Mouse (Mus musculus) midbrain, embryonic 12.5 days (tissue): ENCODE measurements around the gene Gm11938. TPM values are rescaled to one million over a fixed set of nuclear protein-coding genes. Genes with fewer than 3 reads are reported as not detected.

ENCODE experiments used
- ATAC-seq: fragments of 200-750 bp; cut with Nextera tagmentation; 2 replicates; pipeline ENCODE4 v1.8.0; 2017; ENCODE audit warnings: low read depth, moderate TSS enrichment, moderate library complexity; ENCODE audit not compliant: low FRiP score
- H3K27ac ChIP-seq: fragments of 300-500 bp; sonication (generic); replicated peaks from 2 replicates; pipeline ENCODE4 v1.5.1; 2016; ENCODE audit warnings: mild to moderate bottlenecking
- H3K27me3 ChIP-seq: fragments of 300-500 bp; sonication (generic); 2 replicates; pipeline ENCODE4 v1.6.1; 2016; ENCODE audit warnings: mild to moderate bottlenecking
- H3K36me3 ChIP-seq: fragments of 300-500 bp; sonication (generic); 2 replicates; pipeline ENCODE4 v1.6.1; 2016
- H3K4me1 ChIP-seq: fragments of 300-500 bp; sonication (generic); 2 replicates; pipeline ENCODE4 v1.6.1; 2016
- H3K4me2 ChIP-seq: fragments of 300-500 bp; sonication (generic); replicated peaks from 2 replicates; pipeline ENCODE4 v1.6.1; 2016; ENCODE audit warnings: mild to moderate bottlenecking, moderate library complexity
- H3K4me3 ChIP-seq: fragments of 300-500 bp; sonication (generic); 2 replicates; pipeline ENCODE4 v1.5.1; 2016; ENCODE audit warnings: mild to moderate bottlenecking
- H3K9ac ChIP-seq: fragments of 300-500 bp; sonication (generic); replicated peaks from 2 replicates; pipeline ENCODE4 v1.6.1; 2016; ENCODE audit warnings: mild to moderate bottlenecking, moderate library complexity
- H3K9me3 ChIP-seq: fragments of 300-500 bp; sonication (generic); 2 replicates; pipeline ENCODE4 v1.6.1; 2016; ENCODE audit warnings: mild to moderate bottlenecking
- WGBS: fragments of 180-500 bp; shearing (Covaris S2); methylation state at CpG from one replicate; pipeline ENCODE4 v1.1.7; 2016; 5-methylcytosine and 5-hydroxymethylcytosine counted together
- polyA plus RNA-seq: library from polyadenylated mRNA; unstranded; fragments of >200 nt; fragmentation: Nextera tagmentation; extraction: Ambion mirVana; gene quantifications from 2 replicates; pipeline ENCODE4 v1.2.1, GENCODE M21; 2016

The Gm11938 gene
- polyA plus RNA-seq, 1 experiment from 2014 or later, result not detected

GRCm38 (mm10) chr11:99566530-99566929, 36.6 kb downstream of the Gm11938 start, which contains the start of gene Krtap3-1:
Gene Krtap3-1, minus strand, starts transcription at chr11:99566630.
- Histone ChIP-seq H3K36me3 (no peaks in the 10 kb centered on the region), H3K4me2 (no peak within 1 kb of the TSS), H3K4me3 (no peak within 1 kb of the TSS), H3K4me1 (no peaks in the 10 kb centered on the region), H3K27me3 (no peaks in the 10 kb centered on the region), H3K9me3 (no peaks in the 10 kb centered on the region), H3K27ac (no peak within 1 kb of the TSS), H3K9ac (no peak within 1 kb of the TSS)
- WGBS, result 92% methylated on average over 7 of the region's 7 CpGs
- no peak for ATAC-seq

GRCm38 (mm10) chr11:99562580-99562979, 40.5 kb downstream of the Gm11938 start:
- Histone ChIP-seq H3K4me1 (no peaks in the 10 kb centered on the region), H3K36me3 (no peaks in the 10 kb centered on the region), H3K9me3 (no peaks in the 10 kb centered on the region), H3K4me2 (no peak overlapping the region), H3K4me3 (no peak overlapping the region), H3K27me3 (no peaks in the 10 kb centered on the region), H3K9ac (no peak overlapping the region), H3K27ac (no peak overlapping the region)
- 77% methylated on average over 6 of the region's 6 CpGs for WGBS
- ATAC-seq, result no peak

- no peak within 1 kb of the TSS for H3K27ac ChIP-seq
- ATAC-seq, result no peak
- 93% methylated on average over 9 of the region's 9 CpGs for WGBS
These were observed 43.7 kb downstream of the Gm11938 start, which contains the start of gene Gm11939 for GRCm38 (mm10) chr11:99559366-99559765. Gene Gm11939, minus strand, starts transcription at chr11:99559466.

GRCm38 (mm10) chr11:99557976-99558745, 44.9 kb downstream of the Gm11938 start:
- 84% methylated on average over 3 of the region's 3 CpGs for WGBS

More at GRCm38 (mm10) chr11:99559366-99559765, 43.7 kb downstream of the Gm11938 start, which contains the start of gene Gm11939:
- H3K36me3 ChIP-seq, result no peaks in the 10 kb centered on the region
- H3K27me3 ChIP-seq, result no peaks in the 10 kb centered on the region
- H3K9me3 ChIP-seq, result no peaks in the 10 kb centered on the region
- no peak within 1 kb of the TSS for H3K4me2 ChIP-seq
- no peaks in the 10 kb centered on the region for H3K4me1 ChIP-seq
- no peak within 1 kb of the TSS for H3K9ac ChIP-seq
- H3K4me3 ChIP-seq, result no peak within 1 kb of the TSS

GRCm38 (mm10) chr11:99556753-99557152, 46.4 kb downstream of the Gm11938 start, which contains the start of gene Krtap3-2:
Gene Krtap3-2, minus strand, starts transcription at chr11:99556853.
- Histone ChIP-seq H3K27me3 (no peaks in the 10 kb centered on the region), H3K4me3 (no peak within 1 kb of the TSS), H3K4me2 (no peak within 1 kb of the TSS), H3K9me3 (no peaks in the 10 kb centered on the region), H3K27ac (no peak within 1 kb of the TSS), H3K9ac (no peak within 1 kb of the TSS), H3K4me1 (no peaks in the 10 kb centered on the region), H3K36me3 (no peaks in the 10 kb centered on the region)
- WGBS, result 88% methylated on average over 2 of the region's 2 CpGs
- no peak for ATAC-seq

More at GRCm38 (mm10) chr11:99557976-99558745, 44.9 kb downstream of the Gm11938 start:
- no peak for ATAC-seq
- H3K27ac ChIP-seq, result no peak overlapping the region
- no peaks in the 10 kb centered on the region for H3K27me3 ChIP-seq
- no peak overlapping the region for H3K9ac ChIP-seq
- H3K9me3 ChIP-seq, result no peaks in the 10 kb centered on the region
- H3K4me2 ChIP-seq, result no peak overlapping the region
- no peaks in the 10 kb centered on the region for H3K36me3 ChIP-seq
- H3K4me3 ChIP-seq, result no peak overlapping the region
- no peaks in the 10 kb centered on the region for H3K4me1 ChIP-seq

GRCm38 (mm10) chr11:99556195-99556594, 46.9 kb downstream of the Gm11938 start:
- Histone ChIP-seq H3K36me3 (no peaks in the 10 kb centered on the region), H3K9me3 (no peaks in the 10 kb centered on the region), H3K4me3 (no peak overlapping the region), H3K4me2 (no peak overlapping the region), H3K27me3 (no peaks in the 10 kb centered on the region), H3K9ac (no peak overlapping the region), H3K4me1 (no peaks in the 10 kb centered on the region), H3K27ac (no peak overlapping the region)
- ATAC-seq, result no peak
- 86% methylated on average over 2 of the region's 2 CpGs for WGBS

Other genes starting within 250 kb of the Gm11938 start
- gene Krt28, start 228.4 kb downstream of the Gm11938 start, polyA plus RNA-seq, result 0.42 TPM in 1 of 2 replicates, not detected in the other
- gene Krt10, start 213.9 kb downstream of the Gm11938 start, polyA plus RNA-seq, result 35.9 and 37.2 TPM in 2 replicates
- gene Krt12, start 181.0 kb downstream of the Gm11938 start, polyA plus RNA-seq, result not detected in 2 replicates
- 0.09 and 0.20 TPM in 2 replicates for gene Krt20, start 165.2 kb downstream of the Gm11938 start, polyA plus RNA-seq
- gene Krt23, start 110.2 kb downstream of the Gm11938 start, polyA plus RNA-seq, result not detected in 2 replicates
- not detected in 2 replicates for gene Krt39, start 82.0 kb downstream of the Gm11938 start, polyA plus RNA-seq
- gene Krt40, start 60.1 kb downstream of the Gm11938 start, polyA plus RNA-seq, result not detected in 2 replicates
- gene Krtap3-3, start 52.4 kb downstream of the Gm11938 start, polyA plus RNA-seq, result not detected in 2 replicates
- gene Krtap3-2, start 46.5 kb downstream of the Gm11938 start, polyA plus RNA-seq, result not detected in 2 replicates
- gene Gm11939, start 43.8 kb downstream of the Gm11938 start, polyA plus RNA-seq, result not detected in 2 replicates
- gene Krtap3-1, start 36.7 kb downstream of the Gm11938 start, polyA plus RNA-seq, result not detected in 2 replicates
- not detected in 2 replicates for gene Krtap1-5, start 22.3 kb downstream of the Gm11938 start, polyA plus RNA-seq
- not detected in 2 replicates for gene Krtap1-4, start 19.7 kb downstream of the Gm11938 start, polyA plus RNA-seq
- not detected in 2 replicates for gene Krtap1-3, start 12.0 kb downstream of the Gm11938 start, polyA plus RNA-seq
- gene Krtap9-3, start 5.2 kb downstream of the Gm11938 start, polyA plus RNA-seq, result not detected in 2 replicates
- gene Gm11937, start 6.9 kb upstream of the Gm11938 start, polyA plus RNA-seq, result not detected in 2 replicates
- gene Krtap2-4, start 11.5 kb upstream of the Gm11938 start, polyA plus RNA-seq, result not detected in 2 replicates
- not detected in 2 replicates for gene Gm11562, start 17.1 kb upstream of the Gm11938 start, polyA plus RNA-seq
- gene Krtap4-1, start 24.9 kb upstream of the Gm11938 start, polyA plus RNA-seq, result not detected in 2 replicates
- not detected in 2 replicates for gene Krtap4-2, start 31.8 kb upstream of the Gm11938 start, polyA plus RNA-seq
- not detected in 2 replicates for gene Krtap4-7, start 40.8 kb upstream of the Gm11938 start, polyA plus RNA-seq
- gene Gm11555, start 46.9 kb upstream of the Gm11938 start, polyA plus RNA-seq, result not detected in 2 replicates
- gene Gm11563, start 55.7 kb upstream of the Gm11938 start, polyA plus RNA-seq, result not detected in 2 replicates
- not detected in 2 replicates for gene Krtap4-6, start 62.7 kb upstream of the Gm11938 start, polyA plus RNA-seq
- not detected in 2 replicates for gene Gm14190, start 87.4 kb upstream of the Gm11938 start, polyA plus RNA-seq
- gene Gm14180, start 131.0 kb upstream of the Gm11938 start, polyA plus RNA-seq, result not detected in 2 replicates
- gene Gm11595, start 169.6 kb upstream of the Gm11938 start, polyA plus RNA-seq, result not detected in 2 replicates
- gene Krtap4-8, start 177.4 kb upstream of the Gm11938 start, polyA plus RNA-seq, result not detected in 2 replicates
- gene Krtap4-9, start 181.9 kb upstream of the Gm11938 start, polyA plus RNA-seq, result not detected in 2 replicates
- gene Gm11596, start 190.2 kb upstream of the Gm11938 start, polyA plus RNA-seq, result not detected in 2 replicates
- not detected in 2 replicates for gene Gm11569, start 195.6 kb upstream of the Gm11938 start, polyA plus RNA-seq
- not detected in 2 replicates for gene Gm11554, start 201.1 kb upstream of the Gm11938 start, polyA plus RNA-seq
- not detected in 2 replicates for gene Krtap4-13, start 206.6 kb upstream of the Gm11938 start, polyA plus RNA-seq
- not detected in 2 replicates for gene Gm11564, start 212.4 kb upstream of the Gm11938 start, polyA plus RNA-seq
- not detected in 2 replicates for gene 2300003K06Rik, start 234.8 kb upstream of the Gm11938 start, polyA plus RNA-seq
- gene Krtap4-16, start 248.3 kb upstream of the Gm11938 start, polyA plus RNA-seq, result not detected in 2 replicates